Mouse (Mus musculus): ENCODE data around the gene Sept4.

DNA sequence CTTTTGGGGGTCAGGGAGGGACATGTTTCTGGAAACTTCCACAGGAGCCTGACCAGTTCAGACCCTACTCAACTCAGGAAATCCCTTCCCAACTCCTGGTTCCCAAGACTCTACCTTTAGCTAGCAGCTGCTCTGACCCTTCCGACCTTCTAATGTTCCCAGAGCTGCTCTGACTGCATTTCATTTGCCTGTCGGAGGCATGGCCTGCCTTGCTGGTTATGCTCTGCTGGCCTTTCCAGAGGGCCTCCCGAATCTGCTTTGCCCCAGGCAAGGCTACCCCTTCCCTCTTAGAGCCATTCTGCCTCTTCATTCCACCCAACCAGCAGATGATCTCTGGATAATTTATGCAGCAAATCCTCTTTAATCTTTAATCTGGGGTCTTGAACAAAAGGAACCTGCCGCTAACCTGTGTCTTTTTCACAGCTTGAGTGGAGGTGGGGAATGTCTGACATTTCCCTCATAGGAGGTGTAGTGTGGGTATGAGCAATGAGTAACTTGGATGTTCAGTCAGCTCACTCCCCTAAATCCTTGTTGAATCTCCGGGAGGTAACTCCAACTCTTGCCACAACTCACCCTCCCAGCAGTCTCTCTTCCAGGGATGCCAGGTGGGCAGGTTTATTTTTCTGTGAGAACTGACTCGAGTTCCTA lies 9.0 kb downstream of the Sept4 start:
- TF ChIP-seq GATA1 (IDR thresholded peaks at IDR 0.05; ENCODE audit: borderline replicate concordance, low read length), result no peak
- no peak for TF ChIP-seq FLI1 (IDR thresholded peaks at IDR 0.05; ENCODE audit: low read length)

Measured in megakaryocyte, embryonic 14.5 days (primary cell).